Mouse (Mus musculus) ES-E14 (cell line): ENCODE data around the gene Tomm22. TPM values are rescaled to one million over a fixed set of nuclear protein-coding genes. Genes with fewer than 3 reads are reported as not detected.

Source experiments
- DNase-seq: peaks from one replicate; pipeline ENCODE4 v3.0.0-alpha.2; 2013; ENCODE audit warnings: low read depth, low spot score
- H3K27ac ChIP-seq: 2 replicates; pipeline ENCODE4 v1.5.1; 2012; ENCODE audit warnings: low read depth, mild to moderate bottlenecking, low read length, moderate library complexity, mixed read lengths; ENCODE audit not compliant: poor library complexity, insufficient read depth, severe bottlenecking
- H3K36me3 ChIP-seq: 2 replicates; pipeline ENCODE4 v1.6.1; 2012; ENCODE audit warnings: mild to moderate bottlenecking, low read length, moderate library complexity, mixed read lengths; ENCODE audit not compliant: control insufficient read depth, poor library complexity, insufficient read depth, severe bottlenecking
- H3K4me1 ChIP-seq, 2 experiments: fragments of 150-350 bp in 1 of 2; sonication (generic) in 1 of 2; 2 replicates each; pipeline ENCODE4 v1.6.1; 2012; ENCODE audit warnings: low read length in 2 of 2, mild to moderate bottlenecking in 1 of 2, mixed read lengths in 1 of 2; ENCODE audit not compliant: control insufficient read depth in 2 of 2, insufficient read depth in 2 of 2, poor library complexity in 1 of 2
- H3K4me3 ChIP-seq, 2 experiments: fragments of 150-350 bp in 1 of 2; sonication (generic) in 1 of 2; 2 replicates each; pipeline ENCODE4 v1.5.1; 2012; ENCODE audit warnings: low read length in 2 of 2, low read depth in 1 of 2, mild to moderate bottlenecking in 1 of 2, mixed read lengths in 1 of 2; ENCODE audit not compliant: insufficient read depth in 1 of 2, poor library complexity in 1 of 2, severe bottlenecking in 1 of 2
- H3K9ac ChIP-seq: 2 replicates; pipeline ENCODE4 v1.6.1; 2012; ENCODE audit warnings: low read depth, mild to moderate bottlenecking, low read length, mixed read lengths; ENCODE audit not compliant: poor library complexity, insufficient read depth, severe bottlenecking
- H3K9me3 ChIP-seq: fragments of 150-350 bp; sonication (generic); 2 replicates; pipeline ENCODE4 v1.6.1; 2012; ENCODE audit warnings: low read depth, mild to moderate bottlenecking, low read length; ENCODE audit not compliant: control insufficient read depth, insufficient read depth
- CHD2 ChIP-seq: IDR thresholded peaks from 2 replicates; pipeline ENCODE4 v1.6.1; 2014; ENCODE audit warnings: mild to moderate bottlenecking, low read depth, low read length, inconsistent platforms
- HCFC1 ChIP-seq: IDR thresholded peaks from 2 replicates; pipeline ENCODE4 v1.6.1; 2012; ENCODE audit warnings: low read length, inconsistent platforms, borderline replicate concordance; ENCODE audit not compliant: insufficient read depth
- MAFK ChIP-seq: IDR thresholded peaks from 2 replicates; pipeline ENCODE4 v1.6.1; 2014; ENCODE audit warnings: mild to moderate bottlenecking, low read depth, low read length, inconsistent platforms; ENCODE audit not compliant: insufficient read depth
- ZC3H11A ChIP-seq: IDR thresholded peaks from 2 replicates; pipeline ENCODE4 v1.6.1; 2012; ENCODE audit warnings: low read depth, mild to moderate bottlenecking, inconsistent platforms, low read length, borderline replicate concordance
- ZNF384 ChIP-seq: IDR thresholded peaks from 2 replicates; pipeline ENCODE4 v1.6.1; 2012; ENCODE audit warnings: low read depth, low read length, inconsistent platforms
- in situ Hi-C, 2 experiments: fragments of 600-800 bp; cut with MboI; formaldehyde crosslinking; loops; one replicate each; pipeline ENCODE4 v1.15.1; 2025; ENCODE audit warnings: low sequenced_read_pairs in 2 of 2, inconsistent platforms in 1 of 2; ENCODE audit not compliant: unreplicated experiment in 2 of 2
- total RNA-seq: library from RNA; depleted of rRNA; stranded (reverse); fragments of 300-350 nt; gene quantifications from 2 replicates; pipeline ENCODE4 v1.2.3, GENCODE M21; 2012

Tomm22 gene
- total RNA-seq, 1 experiment: 182 TPM

GRCm38 (mm10) chr15:79648130-79648529 lies 22.5 kb upstream of the Tomm22 start:
- H3K4me3 ChIP-seq: no peak overlapping the region
- in situ Hi-C loops: no loop called here
- H3K9ac ChIP-seq: no peak overlapping the region
- DNase-seq: no peak
- no peak overlapping the region for H3K27ac ChIP-seq
- no peaks in the 10 kb centered on the region for H3K36me3 ChIP-seq
- H3K4me1 ChIP-seq: peaks cover 0 to 2% of the 10 kb centered on the region in 2 experiments; a peak in 1 of 4 replicates
- no peak for TF ChIP-seq ZC3H11A
- TF ChIP-seq MAFK: no peak
- no peak for TF ChIP-seq HCFC1
- no peak for TF ChIP-seq ZNF384
- no peak for TF ChIP-seq CHD2
- H3K9me3 ChIP-seq: no peaks in the 10 kb centered on the region

- Histone ChIP-seq H3K27ac (no peak overlapping the region), H3K36me3 (no peaks in the 10 kb centered on the region), H3K9ac (no peak overlapping the region), H3K4me1 (peaks cover 0 to 2% of the 10 kb centered on the region in 2 experiments; a peak in 1 of 4 replicates), H3K4me3 (no peak overlapping the region), H3K9me3 (no peaks in the 10 kb centered on the region)
- TF ChIP-seq ZNF384: no peak
- no peak for TF ChIP-seq MAFK
- no peak for TF ChIP-seq HCFC1
- no peak for TF ChIP-seq CHD2
- no peak for TF ChIP-seq ZC3H11A
- DNase-seq: peak; percentile 69
- in situ Hi-C loops: no loop called here
These were observed 20.1 kb upstream of the Tomm22 start for GRCm38 (mm10) chr15:79650569-79650968.

GRCm38 (mm10) chr15:79651481-79651880 lies 19.2 kb upstream of the Tomm22 start:
- TF ChIP-seq ZNF384: no peak
- TF ChIP-seq MAFK: no peak
- no peak for TF ChIP-seq CHD2
- TF ChIP-seq ZC3H11A: no peak
- no peak for TF ChIP-seq HCFC1
- H3K9me3 ChIP-seq: no peaks in the 10 kb centered on the region
- H3K4me3 ChIP-seq: no peak overlapping the region
- in situ Hi-C loops: no loop called here
- H3K4me1 ChIP-seq: peaks cover 0 to 2% of the 10 kb centered on the region in 2 experiments; a peak in 1 of 4 replicates
- no peak for DNase-seq
- H3K27ac ChIP-seq: no peak overlapping the region
- H3K9ac ChIP-seq: no peak overlapping the region
- no peaks in the 10 kb centered on the region for H3K36me3 ChIP-seq

GRCm38 (mm10) chr15:79656451-79656850 lies 14.2 kb upstream of the Tomm22 start:
- H3K4me1 ChIP-seq: no peaks in the 10 kb centered on the region
- no peak overlapping the region for H3K27ac ChIP-seq
- in situ Hi-C loops: no loop called here
- no peak overlapping the region for H3K4me3 ChIP-seq
- no peak for DNase-seq
- no peaks in the 10 kb centered on the region for H3K36me3 ChIP-seq
- TF ChIP-seq ZC3H11A (no peak), ZNF384 (no peak)
- H3K9ac ChIP-seq: no peak overlapping the region
- H3K9me3 ChIP-seq: no peaks in the 10 kb centered on the region
